Mouse (Mus musculus) gastrocnemius, adult 8-10 months (tissue): ENCODE measurements around the gene Agap1. TPM values are rescaled to one million over a fixed set of nuclear protein-coding genes. Genes with fewer than 3 reads are reported as not detected.

Experiments used
- DNase-seq, 2 experiments: peaks; one replicate each; pipeline ENCODE4 v3.0.0; 2022; ENCODE audit warnings: low spot score in 2 of 2
- total RNA-seq, 4 experiments: library from RNA; stranded (reverse); gene quantifications; 2 replicates each; pipeline ENCODE4 v1.2.4; 2022

Gene Agap1
- total RNA-seq, 4 experiments from 2014 or later: 16.7 to 21.6 (median 20.1) TPM

GRCm38 (mm10) chr1:89931120-89931519, 476.5 kb downstream of the Agap1 start, which contains the start of gene Gbx2:
Gene Gbx2, minus strand, starts transcription at chr1:89931179.
- no peak for DNase-seq

GRCm38 (mm10) chr1:89932021-89932423, 477.4 kb downstream of the Agap1 start:
- DNase-seq: no peak

DNA sequence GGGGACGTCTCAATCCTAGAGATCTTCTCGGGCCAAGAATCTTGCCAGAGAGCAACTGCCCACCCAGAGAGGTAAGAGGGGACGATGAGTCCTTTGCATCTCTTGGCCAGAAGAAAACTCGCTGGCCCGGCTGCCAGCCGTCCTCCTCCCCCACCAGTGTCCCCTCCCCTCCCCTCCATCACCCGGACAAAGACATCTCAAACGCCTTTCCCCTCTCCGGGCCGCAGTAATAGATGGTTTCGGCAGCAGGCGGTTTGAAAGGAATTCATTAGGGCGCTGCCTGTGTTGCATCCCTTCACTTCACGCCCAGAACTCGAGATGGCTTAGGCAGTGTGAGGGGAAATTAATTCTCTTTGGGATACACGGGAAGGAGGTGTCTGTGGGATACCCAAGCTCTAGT, 478.0 kb downstream of the Agap1 start:
- no peak for DNase-seq

DNA sequence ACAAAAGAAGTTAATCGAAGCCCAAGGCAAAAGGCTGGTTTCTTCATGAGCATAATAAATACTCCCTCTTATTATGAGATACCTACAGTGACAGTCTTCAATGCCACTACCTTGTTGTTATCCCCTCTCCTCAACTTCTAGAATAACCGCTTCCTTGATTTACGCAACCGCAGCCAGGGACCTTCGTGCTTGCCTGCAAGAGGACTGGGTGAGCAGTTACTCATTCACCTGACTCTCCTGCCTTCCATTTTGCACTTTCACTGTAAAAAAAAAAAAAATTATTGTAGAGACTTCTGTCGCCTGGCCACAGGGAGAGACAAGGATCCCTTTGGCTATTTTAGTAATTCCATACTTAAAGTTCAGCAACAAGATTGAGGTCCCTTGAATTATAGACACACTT, 478.4 kb downstream of the Agap1 start:
- DNase-seq: no peak

DNA sequence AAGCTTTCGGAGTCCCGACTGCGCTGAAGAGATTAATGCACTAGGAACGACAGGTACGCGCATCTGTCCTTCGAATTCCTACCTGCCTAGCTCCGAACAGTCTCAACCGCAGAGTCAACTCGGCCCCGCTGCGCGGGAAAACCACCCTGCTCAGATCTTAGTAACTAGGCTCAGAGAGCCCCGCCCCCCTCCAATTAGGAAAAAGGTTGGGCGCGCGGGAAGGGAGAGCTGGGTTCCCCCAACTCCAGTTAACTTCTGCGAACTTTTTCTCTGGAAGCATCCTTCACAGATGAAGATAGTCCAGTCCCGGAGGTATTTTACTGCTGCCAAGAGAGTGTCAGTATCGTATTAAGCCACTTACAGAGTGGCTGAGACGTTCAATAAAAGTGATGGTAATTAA, 479.2 kb downstream of the Agap1 start:
- no peak for DNase-seq

- DNase-seq: no peak
These were observed 480.0 kb downstream of the Agap1 start for GRCm38 (mm10) chr1:89934316-89935260.

DNA sequence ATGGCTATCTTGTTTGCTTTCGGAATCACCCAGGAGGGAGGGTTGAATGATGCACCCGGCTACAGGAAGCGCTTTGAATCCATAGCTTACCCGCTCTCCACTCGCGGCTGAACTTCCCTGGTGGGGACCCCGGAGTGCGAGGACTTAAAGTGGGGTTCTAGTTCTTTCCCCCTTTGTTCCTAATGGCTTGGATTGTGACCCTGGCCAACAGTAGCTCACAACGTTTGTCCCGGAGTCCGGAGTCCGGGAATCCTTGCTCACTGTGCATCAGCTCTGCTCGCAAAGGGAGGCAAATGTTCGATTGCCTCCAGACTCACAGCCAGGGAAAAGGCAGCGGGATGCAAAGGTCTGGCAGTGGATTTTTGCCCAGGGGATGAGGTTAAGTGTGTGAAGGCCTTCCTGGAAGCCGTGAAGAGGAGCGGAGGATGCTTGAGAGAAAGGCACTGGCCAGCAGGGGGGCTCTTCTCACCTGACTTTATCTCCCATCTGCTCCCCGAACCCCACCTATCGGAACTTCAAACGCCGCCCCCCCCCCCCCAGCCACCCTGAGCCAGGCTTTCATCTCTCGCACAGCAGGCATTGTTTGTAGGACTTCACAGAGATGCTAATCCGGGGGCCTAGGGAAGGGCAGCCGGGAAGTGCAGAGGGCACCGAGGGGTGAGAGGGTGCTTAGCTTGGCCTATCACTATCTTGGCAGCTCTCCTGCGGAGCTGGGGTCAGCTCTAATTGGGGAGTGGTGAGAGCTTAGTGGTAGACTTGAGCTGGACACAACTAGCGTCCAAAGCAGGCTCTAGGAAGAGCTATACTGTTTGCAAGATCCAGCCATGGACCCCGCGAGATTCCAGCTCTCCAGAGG, 481.1 kb downstream of the Agap1 start:
- DNase-seq: no peak

DNA sequence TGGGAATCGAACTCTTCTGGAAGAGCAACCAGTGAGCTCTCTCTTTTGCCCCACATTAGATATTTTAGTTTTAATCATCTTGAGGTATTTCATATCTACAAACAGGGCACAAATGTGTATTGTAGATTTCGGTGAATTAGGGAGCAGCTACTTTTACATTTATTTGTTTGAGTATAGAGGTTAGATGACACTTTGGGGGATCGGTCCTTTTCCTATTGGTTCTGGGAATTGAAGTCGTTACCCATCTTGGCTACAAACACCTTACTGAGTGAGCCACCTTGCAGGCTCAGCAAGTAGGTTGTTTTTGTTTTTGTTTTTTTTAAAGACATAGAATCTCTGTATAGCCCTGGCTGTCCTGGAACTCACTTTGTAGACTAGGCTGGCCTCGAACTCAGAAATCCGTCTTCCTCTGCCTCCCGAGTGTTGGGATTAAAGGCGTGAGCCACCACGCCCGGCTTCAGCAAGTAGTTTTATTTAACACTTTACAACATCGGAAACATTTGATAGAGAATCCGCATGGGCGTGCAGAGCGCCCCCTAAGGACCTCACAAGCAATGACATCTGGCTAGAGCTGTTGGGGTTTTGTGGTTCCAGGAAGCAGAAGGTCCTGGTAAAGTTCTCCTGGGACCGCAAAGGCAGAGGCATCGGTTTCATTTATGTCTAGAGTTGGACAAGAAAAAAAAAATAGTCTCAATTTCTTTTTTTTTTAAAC, 484.4 kb downstream of the Agap1 start:
- no peak for DNase-seq

DNA sequence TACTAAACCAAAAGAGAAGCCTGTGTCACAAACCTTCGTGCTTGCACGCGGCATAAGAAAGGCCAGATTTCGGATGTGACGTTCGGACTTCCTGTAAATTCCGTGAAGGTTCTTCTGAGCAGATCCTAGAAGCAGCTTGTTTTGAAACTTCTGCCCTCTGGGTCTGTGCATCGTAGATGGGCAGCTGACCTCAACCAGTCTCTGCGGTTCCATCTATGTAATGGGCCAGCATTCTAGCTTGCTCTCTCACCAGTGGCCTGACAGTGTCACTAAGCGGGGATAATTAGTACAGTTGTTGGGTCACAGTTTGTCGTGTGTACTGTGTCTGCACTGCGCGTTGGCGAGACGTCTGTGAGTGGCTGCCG, 485.0 kb downstream of the Agap1 start:
- DNase-seq: no peak

- DNase-seq: peak; percentile 64 to 71
These were observed 485.5 kb downstream of the Agap1 start for GRCm38 (mm10) chr1:89939981-89940726.

GRCm38 (mm10) chr1:89940961-89941524, 486.4 kb downstream of the Agap1 start:
- no peak for DNase-seq

DNA sequence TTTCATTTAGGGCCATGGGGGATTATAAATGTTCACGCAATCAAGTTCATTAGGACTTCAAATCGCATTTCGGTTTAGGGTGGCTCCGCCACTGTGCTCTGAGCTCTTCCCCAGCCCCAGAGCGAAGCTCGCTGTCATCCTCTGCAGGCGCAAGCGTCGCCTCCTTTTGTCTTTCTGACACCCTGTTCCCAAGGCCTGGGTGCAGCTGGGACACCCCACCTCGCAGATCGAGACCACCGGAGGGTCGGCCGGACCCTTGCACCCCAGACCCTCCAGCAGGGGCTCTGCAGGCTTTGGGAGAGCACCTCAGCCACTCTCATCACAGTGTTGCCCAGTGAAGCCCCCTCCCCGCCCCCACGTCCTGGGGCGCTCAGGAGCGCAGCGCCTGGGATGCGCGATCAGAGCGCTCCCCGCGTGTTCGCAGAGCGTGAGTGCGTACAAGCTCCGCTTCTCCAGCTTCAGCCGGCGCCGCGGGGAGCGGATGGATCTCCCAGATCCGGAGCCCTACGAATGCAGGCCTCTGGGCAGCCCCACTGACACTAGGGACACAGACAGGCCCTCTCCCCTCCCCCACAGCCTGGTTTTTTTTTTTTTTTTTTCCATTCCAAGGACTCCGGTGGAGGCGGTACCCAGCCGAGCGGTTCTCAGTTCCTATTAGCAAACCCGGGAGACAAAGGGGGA, 487.2 kb downstream of the Agap1 start:
- DNase-seq: no peak

DNA sequence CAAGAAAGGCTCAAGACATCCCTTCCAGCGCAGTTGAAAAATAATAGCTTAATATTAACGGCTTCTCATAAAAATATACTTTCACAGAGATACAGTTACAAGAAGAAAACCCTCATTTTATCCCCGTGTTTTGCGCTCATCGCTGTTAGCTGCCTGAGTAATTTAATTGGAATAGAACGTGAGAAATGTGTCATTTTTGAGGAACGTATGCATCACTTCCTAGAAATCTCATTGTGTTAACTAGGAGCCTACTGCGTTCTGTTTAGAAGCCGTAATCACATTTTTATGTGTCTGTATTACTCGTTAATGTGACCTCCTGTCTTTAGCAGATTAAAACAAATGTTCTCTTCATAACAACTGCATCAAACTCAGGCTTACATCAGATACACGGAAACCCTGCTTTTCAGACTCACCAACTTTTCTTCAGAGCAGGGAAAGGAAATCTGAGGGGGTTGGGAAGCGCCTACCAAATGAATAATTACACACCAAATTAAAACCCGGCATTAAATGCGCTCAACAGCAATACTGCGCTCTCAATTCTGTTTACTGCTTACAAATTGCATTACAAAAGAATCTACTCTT, 487.9 kb downstream of the Agap1 start:
- DNase-seq: no peak

DNA sequence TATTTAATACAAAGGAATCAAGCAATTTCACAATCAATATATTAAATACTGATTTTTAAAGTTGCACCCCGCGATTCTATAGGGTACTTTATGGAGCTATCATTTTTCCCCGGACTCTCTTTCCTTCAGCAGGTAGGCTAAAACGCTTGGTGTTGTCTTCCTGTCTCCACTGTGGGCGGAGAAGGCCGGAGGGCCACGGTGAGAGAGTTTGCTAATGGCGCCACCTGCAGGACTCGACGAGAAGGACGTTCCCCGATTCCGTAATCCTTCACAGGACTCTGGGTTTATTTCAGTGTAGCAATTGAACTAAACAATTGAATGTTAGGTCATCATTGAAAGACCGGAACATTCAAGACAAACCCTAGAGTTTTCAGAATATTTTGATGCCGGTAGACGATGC, 488.6 kb downstream of the Agap1 start:
- peak; percentile 40 to 57 for DNase-seq
